Mouse (Mus musculus): ENCODE data around the gene Dhx29. TPM values are rescaled to one million over a fixed set of nuclear protein-coding genes. Genes with fewer than 3 reads are reported as not detected.
"Not testable (repeated sequence)": the region's sequence is repeated elsewhere in the genome, so short reads cannot be mapped to it uniquely, and the experiment has no call there.

The Dhx29 gene
- polyA plus RNA-seq, 1 experiment from 2014 or later, result 18.0 TPM

DNA sequence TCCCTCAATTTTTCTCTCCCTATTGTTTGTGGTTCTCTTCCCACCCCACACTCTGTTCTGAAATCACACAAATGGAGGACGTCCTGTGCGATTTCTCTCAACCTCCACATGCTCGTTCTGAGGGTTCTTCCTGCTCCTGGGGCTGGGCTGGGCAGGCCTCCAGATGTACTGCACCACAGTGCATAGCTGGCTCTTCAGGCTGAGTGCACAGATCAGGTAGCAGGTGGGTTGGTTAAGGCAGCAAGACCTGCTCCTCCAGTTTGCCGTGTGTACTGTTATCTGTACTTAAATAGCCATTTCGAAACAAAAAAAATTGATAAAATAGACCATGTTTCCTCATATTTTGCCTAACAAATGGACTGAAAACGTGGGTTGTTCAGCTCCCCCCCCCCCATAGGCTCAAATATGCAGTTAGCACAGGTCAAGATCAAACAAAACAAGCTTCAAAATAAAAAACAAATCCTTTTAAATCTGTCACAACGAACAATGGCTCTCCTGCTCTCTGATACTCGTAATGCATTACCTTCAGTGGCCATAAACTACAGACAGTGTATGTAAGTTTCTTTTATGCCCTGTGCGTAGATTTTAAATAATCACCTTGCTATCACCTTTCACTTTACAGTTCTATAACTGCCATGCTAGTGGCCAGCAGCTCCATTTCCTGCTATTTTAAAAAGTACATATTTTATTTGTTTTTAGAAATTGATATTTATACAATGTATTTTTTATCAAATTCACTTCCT, 73.5 kb downstream of the Dhx29 start:
- no peak overlapping the region for H3K9ac ChIP-seq
- H3K4me1 ChIP-seq (replicated peaks), result peaks cover 6% of the 10 kb centered on the region; the same call in 1 of the 2 replicates
- no peaks in the 10 kb centered on the region for H3K36me3 ChIP-seq
- ATAC-seq (ENCODE audit: insufficient number of reproducible peaks, low FRiP score), result no peak
- no peak overlapping the region for H3K27ac ChIP-seq (ENCODE audit: poor library complexity, severe bottlenecking)
- H3K4me3 ChIP-seq, result no peak overlapping the region
- H3K9me3 ChIP-seq (replicated peaks), result no peaks in the 10 kb centered on the region
- H3K4me2 ChIP-seq, result no peak overlapping the region
- H3K27me3 ChIP-seq (replicated peaks), result peaks cover 49% of the 10 kb centered on the region
- WGBS, result 69% methylated on average over 9 of the region's 9 CpGs

DNA sequence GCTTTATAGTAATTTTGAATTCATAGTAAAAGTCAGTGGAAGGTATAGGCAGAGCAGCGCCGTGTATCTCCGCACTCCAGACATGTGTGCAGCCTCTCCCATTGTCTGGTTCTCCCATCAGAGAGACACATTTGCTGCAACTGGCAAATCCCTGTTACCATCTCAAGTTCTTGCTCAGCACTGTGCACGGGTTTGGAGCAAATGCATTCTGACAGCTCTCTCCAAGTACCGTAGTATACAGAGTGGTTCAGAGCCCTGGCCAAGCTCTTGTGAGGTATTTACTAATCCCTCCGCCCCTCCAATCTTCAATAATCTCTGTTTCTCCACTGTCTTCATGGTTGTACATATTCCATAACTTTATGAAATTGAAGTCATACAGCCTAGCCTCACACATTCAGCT, 85.4 kb downstream of the Dhx29 start:
- Histone ChIP-seq H3K4me3 (no peak overlapping the region), H3K36me3 (no peaks in the 10 kb centered on the region), H3K4me2 (no peak overlapping the region), H3K9me3 (replicated peaks) (peaks cover 4% of the 10 kb centered on the region), H3K27ac (ENCODE audit: poor library complexity, severe bottlenecking) (no peak overlapping the region), H3K4me1 (replicated peaks) (no peaks in the 10 kb centered on the region), H3K27me3 (replicated peaks) (no peaks in the 10 kb centered on the region), H3K9ac (no peak overlapping the region)
- 70% methylated on average over 6 of the region's 6 CpGs for WGBS
- ATAC-seq (ENCODE audit: insufficient number of reproducible peaks, low FRiP score), result no peak

DNA sequence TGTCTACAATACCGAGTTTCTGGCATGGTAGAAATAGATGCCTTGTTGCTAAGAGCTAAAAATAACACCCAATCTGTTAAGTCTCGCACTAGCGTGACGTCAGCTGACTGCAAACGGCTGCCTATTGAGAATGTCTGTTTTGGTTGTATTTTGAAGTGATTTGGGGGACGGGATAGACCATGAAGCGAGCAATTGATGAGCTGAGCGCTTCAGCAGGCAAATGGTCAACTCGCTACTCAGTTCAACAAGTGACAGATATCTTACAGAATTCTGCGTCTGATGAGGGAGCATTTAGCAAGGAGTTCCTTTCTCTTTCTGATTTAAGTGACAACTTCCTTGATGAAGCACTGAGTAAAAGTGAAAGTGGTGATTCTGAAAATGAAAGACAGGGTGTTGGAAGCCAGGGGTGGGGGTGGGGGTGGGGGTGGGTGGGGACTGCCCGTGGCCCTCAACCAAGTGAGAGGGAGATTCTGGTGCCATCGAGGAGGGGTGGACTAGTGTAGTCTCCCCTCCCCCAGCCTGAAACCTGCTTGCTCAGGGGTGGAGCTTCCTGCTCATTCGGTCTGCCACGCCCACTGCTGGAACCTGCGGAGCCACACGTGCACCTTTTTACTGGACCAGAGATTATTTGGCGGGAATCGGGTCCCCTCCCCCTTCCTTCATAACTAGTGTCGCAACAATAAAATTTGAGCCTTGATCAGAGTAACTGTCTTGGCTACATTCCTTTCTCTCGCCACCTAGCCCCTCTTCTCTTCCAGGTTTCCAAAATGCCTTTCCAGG, 86.1 kb downstream of the Dhx29 start:
- Histone ChIP-seq H3K4me2 (peak overlapping the region; percentile 67), H3K4me3 (peak overlapping the region; percentile 43)
- WGBS, result 29% methylated on average over 19 of the region's 20 CpGs
- H3K9me3 ChIP-seq (replicated peaks); H3K27ac ChIP-seq (ENCODE audit: poor library complexity, severe bottlenecking); H3K4me1 ChIP-seq (replicated peaks); H3K36me3 ChIP-seq; H3K27me3 ChIP-seq (replicated peaks); H3K9ac ChIP-seq; ATAC-seq (ENCODE audit: insufficient number of reproducible peaks, low FRiP score): not testable (repeated sequence)

Other genes starting within 250 kb of the Dhx29 start
- 46.9 and 49.0 TPM in 2 replicates for gene Plpp1, start 126.7 kb upstream of the Dhx29 start, polyA plus RNA-seq (2016; fragmentation: Nextera tagmentation; extraction: Ambion mirVana)
- 58.3 and 60.6 TPM in 2 replicates for gene Mtrex, start 56 bp upstream of the Dhx29 start, polyA plus RNA-seq (2016; fragmentation: Nextera tagmentation; extraction: Ambion mirVana)
- 0.14 TPM in 1 of 2 replicates, not detected in the other for gene Ccno, start 60.3 kb downstream of the Dhx29 start, polyA plus RNA-seq (2016; fragmentation: Nextera tagmentation; extraction: Ambion mirVana)
- gene Mcidas, start 66.4 kb downstream of the Dhx29 start, polyA plus RNA-seq (2016; fragmentation: Nextera tagmentation; extraction: Ambion mirVana), result not detected in 2 replicates
- not detected in 2 replicates for gene Cdc20b, start 107.7 kb downstream of the Dhx29 start, polyA plus RNA-seq (2016; fragmentation: Nextera tagmentation; extraction: Ambion mirVana)
- 142 and 148 TPM in 2 replicates for gene Gpx8, start 119.0 kb downstream of the Dhx29 start, polyA plus RNA-seq (2016; fragmentation: Nextera tagmentation; extraction: Ambion mirVana)
- gene Gzma, start 173.5 kb downstream of the Dhx29 start, polyA plus RNA-seq (2016; fragmentation: Nextera tagmentation; extraction: Ambion mirVana), result not detected in 2 replicates